Mouse (Mus musculus) large intestine, adult 2 months (tissue): Measurements from ENCODE around the gene Notch3. TPM values are rescaled to one million over a fixed set of nuclear protein-coding genes. Genes with fewer than 3 reads are reported as not detected.
"Not testable (repeated sequence)": the region's sequence is repeated elsewhere in the genome, so short reads cannot be mapped to it uniquely, and the experiment has no call there.

Experiments
- DNase-seq: peaks from one replicate; pipeline ENCODE4 v3.0.0-alpha.2; 2012; ENCODE audit warnings: low read depth, low spot score
- WGBS: fragments of 180-500 bp; shearing (Covaris S2); methylation state at CpG from one replicate; pipeline ENCODE4 v1.1.7; 2018; 5-methylcytosine and 5-hydroxymethylcytosine counted together
- polyA plus RNA-seq: library from polyadenylated mRNA; depleted of rRNA; stranded (reverse); fragments of >200 nt; gene quantifications from 2 replicates; pipeline ENCODE4 v1.2.3, GENCODE M21; 2012; rRNA removed

The Notch3 gene
- polyA plus RNA-seq, 1 experiment = 2.5 TPM

DNA sequence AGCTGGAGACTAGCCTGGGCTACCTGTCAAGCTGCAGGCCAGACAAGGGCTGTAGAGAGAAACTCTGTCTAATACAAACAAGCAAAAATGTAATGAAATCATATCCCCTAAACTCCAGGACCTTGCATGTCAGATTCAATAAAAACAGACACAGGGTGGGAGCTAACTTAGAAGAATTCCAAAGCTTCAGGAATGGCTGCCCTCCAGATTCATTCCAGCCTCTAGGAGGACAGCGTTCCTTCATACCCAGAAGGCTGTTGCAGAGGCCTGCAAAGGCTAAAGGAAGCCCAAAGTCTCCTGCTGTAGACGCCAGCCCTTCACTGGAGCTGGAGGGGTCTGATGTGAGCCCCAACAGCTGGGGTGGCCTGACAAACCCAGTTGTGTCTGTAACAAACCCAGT, 60.3 kb downstream of the Notch3 start:
- DNase-seq = no peak
- WGBS = 69% methylated on average over 2 of the region's 2 CpGs

GRCm38 (mm10) chr17:32103054-32103453, 63.6 kb downstream of the Notch3 start:
- 20% methylated on average over 4 of the region's 4 CpGs for WGBS
- DNase-seq = no peak

- DNase-seq = peak; percentile 24
Observed at GRCm38 (mm10) chr17:32099943-32100586, 66.6 kb downstream of the Notch3 start.

DNA sequence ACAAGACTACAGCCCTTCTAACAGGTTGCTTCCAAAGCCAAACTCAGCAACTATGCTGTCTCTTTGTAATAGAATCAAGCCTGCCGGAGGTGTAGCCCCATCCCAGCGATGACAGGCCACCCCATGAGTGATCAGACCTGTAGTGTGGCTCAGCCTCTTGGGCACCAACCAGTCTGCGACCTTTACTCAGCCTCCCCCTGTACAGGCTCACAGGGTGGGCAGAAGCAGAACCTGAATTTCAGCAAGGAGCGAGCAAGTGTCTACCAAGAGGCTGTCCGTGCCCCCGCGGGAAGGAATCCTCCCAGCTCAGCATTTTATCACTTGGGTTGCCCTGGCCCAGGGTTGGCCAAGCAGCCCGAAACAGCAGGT, 67.1 kb downstream of the Notch3 start:
- DNase-seq = no peak

More at GRCm38 (mm10) chr17:32099943-32100586, 66.6 kb downstream of the Notch3 start:
- WGBS = 2% methylated on average over 44 of the region's 44 CpGs

DNA sequence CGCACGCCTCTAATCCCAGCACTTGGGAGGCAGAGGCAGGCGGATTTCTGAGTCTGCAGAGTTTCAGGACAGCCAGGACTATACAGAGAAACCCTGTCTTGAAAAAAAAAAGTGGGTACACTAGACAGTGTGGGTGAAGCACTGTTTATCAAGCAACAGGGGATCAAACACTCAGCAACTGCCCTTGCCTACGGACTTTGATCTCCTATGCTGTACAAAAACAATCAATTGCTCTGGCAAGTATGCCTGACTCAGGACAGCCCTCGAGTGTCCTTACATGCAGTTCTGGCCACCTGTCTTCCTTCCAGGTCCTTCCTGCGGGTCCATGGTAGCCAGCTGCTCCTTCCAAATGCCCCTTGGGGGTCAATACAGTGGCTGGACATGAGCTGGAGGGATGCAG, 67.7 kb downstream of the Notch3 start:
- 70% methylated on average over 6 of the region's 6 CpGs for WGBS
- DNase-seq = not testable (repeated sequence)

More for the DNA sequence above, 67.1 kb downstream of the Notch3 start:
- 48% methylated on average over 8 of the region's 8 CpGs for WGBS

GRCm38 (mm10) chr17:32097676-32098075, 69.0 kb downstream of the Notch3 start:
- 69% methylated on average over 1 of the region's 1 CpGs for WGBS
- no peak for DNase-seq

DNA sequence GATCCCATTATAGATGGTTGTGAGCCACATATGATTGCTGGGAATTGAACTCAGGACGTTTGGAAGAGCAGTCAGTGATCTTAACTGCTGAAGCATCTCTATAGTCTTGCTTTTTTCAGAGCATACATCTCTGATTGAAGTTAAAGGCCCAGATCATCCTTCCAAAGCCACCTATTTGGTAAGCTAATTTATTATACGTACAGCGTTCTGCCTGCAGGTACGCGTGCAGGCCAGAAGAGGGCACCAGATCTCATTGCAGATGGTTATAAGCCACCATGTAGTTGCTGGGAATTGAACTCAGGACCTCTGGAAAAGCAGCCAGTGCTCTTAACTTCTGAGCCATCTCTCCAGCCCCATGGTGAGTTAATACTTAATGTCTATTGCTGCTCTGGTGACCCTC, 73.8 kb downstream of the Notch3 start:
- 86% methylated on average over 5 of the region's 5 CpGs for WGBS
- no peak for DNase-seq

GRCm38 (mm10) chr17:32092241-32092619, 74.4 kb downstream of the Notch3 start:
- no peak for DNase-seq
- 93% methylated on average over 1 of the region's 1 CpGs for WGBS

- DNase-seq = not testable (repeated sequence)
- WGBS = 6% methylated on average over 16 of the region's 16 CpGs
Observed at GRCm38 (mm10) chr17:32091364-32092240, 75.0 kb downstream of the Notch3 start.

GRCm38 (mm10) chr17:32091032-32091363, 75.7 kb downstream of the Notch3 start:
- WGBS = 15% methylated on average over 1 of the region's 1 CpGs
- DNase-seq = no peak

DNA sequence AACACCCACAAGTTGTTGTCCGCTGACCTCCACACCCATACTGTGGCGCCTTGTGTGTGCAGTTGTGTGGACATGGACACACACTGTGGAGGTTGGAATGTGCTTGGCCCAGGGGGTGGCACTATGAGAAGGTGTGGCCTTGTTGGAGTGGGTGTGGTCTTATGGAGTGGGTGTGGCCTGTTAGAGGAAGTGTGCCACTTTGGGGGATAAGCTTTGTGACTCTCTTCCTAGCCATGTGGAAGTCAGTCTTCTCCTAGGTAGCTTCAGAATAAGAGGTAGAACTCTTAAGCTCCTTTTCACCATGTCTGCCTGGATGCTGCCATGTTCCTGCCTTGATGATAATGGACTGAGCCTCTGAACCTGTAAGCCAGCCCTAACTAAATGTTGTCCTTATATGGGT, 79.6 kb downstream of the Notch3 start:
- WGBS = 96% methylated on average over 2 of the region's 2 CpGs

GRCm38 (mm10) chr17:32083351-32083750, 83.3 kb downstream of the Notch3 start:
- 97% methylated on average over 2 of the region's 2 CpGs for WGBS
- no peak for DNase-seq

More for the DNA sequence above, 79.6 kb downstream of the Notch3 start:
- no peak for DNase-seq

- no peak for DNase-seq
- 9% methylated on average over 2 of the region's 2 CpGs for WGBS
Observed at GRCm38 (mm10) chr17:32075164-32075563, 91.5 kb downstream of the Notch3 start.

DNA sequence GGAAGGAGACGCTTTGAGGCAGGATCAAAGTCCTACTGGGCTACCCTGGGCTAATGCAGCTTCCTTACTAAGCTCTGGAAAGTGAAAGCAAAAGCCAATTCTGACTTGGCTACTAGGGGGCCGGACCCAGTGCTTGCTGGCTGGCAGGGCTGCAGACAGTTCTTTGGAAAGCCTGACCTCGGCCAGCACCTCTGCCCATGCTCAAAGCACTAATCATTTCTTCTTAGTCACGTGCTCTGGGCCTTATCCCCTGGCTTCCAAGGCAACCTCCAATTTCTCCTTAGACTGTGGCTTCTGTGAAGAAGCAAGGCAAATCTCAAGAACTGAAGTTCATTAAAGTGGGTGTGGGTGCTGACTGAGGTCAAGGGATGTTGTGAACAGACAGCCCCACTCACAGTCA, 92.0 kb downstream of the Notch3 start:
- no peak for DNase-seq
- WGBS = 54% methylated on average over 4 of the region's 4 CpGs

DNA sequence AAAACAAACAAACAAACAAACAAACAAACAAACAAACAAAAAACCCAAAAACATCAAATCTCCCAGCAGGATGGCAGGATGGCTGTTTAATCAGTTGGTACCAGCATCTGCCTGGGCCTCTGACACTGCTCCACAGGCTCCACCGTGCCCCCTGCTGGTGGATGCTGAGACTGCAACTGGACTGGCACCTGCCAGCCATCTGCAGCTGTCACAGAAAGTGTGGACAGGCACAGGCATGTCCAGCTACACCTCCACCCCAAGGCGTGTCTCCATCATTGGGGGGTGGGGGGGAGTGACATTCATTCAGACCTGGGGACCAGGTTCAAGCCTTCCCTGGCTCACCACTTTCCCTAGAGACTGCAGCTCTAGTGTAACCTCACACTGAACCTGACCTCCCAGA, 93.3 kb downstream of the Notch3 start:
- peak; percentile 44 for DNase-seq
- WGBS = 2% methylated on average over 2 of the region's 2 CpGs

Other genes starting within 250 kb of the Notch3 start
- 5.6 and 7.3 TPM in 2 replicates for gene Rrp1b, start 130.8 kb downstream of the Notch3 start, polyA plus RNA-seq
- 0.68 and 0.86 TPM in 2 replicates for gene Hsf2bp, start 130.5 kb downstream of the Notch3 start, polyA plus RNA-seq
- gene Ephx3, start 22.7 kb upstream of the Notch3 start, polyA plus RNA-seq = 0.74 and 0.75 TPM in 2 replicates
- gene Brd4, start 117.9 kb upstream of the Notch3 start, polyA plus RNA-seq = 27.9 and 32.5 TPM in 2 replicates
- gene Akap8, start 154.4 kb upstream of the Notch3 start, polyA plus RNA-seq = 22.7 and 41.3 TPM in 2 replicates
- gene Akap8l, start 183.8 kb upstream of the Notch3 start, polyA plus RNA-seq = 33.2 and 57.5 TPM in 2 replicates
- 22.9 and 29.5 TPM in 2 replicates for gene Wiz, start 222.6 kb upstream of the Notch3 start, polyA plus RNA-seq
- gene Rasal3, start 236.7 kb upstream of the Notch3 start, polyA plus RNA-seq = 14.4 and 18.3 TPM in 2 replicates